Mouse (Mus musculus) limb, embryonic 11.5 days (tissue): ENCODE data around the gene 4930432K21Rik. TPM values are rescaled to one million over a fixed set of nuclear protein-coding genes. Genes with fewer than 3 reads are reported as not detected.

ENCODE experiments used
- ATAC-seq: fragments of 200-750 bp; cut with Nextera tagmentation; 2 replicates; pipeline ENCODE4 v1.8.0; 2017; ENCODE audit warnings: low read depth; ENCODE audit not compliant: insufficient number of reproducible peaks, low FRiP score, low TSS enrichment
- DNase-seq: peaks from one replicate; pipeline ENCODE4 v3.0.0-alpha.2; 2015; ENCODE audit warnings: low spot score
- H3K27ac ChIP-seq: fragments of 300-500 bp; sonication (generic); replicated peaks from 2 replicates; pipeline ENCODE4 v1.5.1; 2014; ENCODE audit warnings: low read depth, mild to moderate bottlenecking, low read length
- H3K27me3 ChIP-seq: fragments of 300-500 bp; sonication (generic); 2 replicates; pipeline ENCODE4 v1.6.1; 2014; ENCODE audit warnings: mild to moderate bottlenecking, low read length, mixed read lengths; ENCODE audit not compliant: control insufficient read depth, insufficient read depth
- H3K36me3 ChIP-seq: fragments of 300-500 bp; sonication (generic); 2 replicates; pipeline ENCODE4 v1.6.1; 2014; ENCODE audit warnings: mild to moderate bottlenecking, low read length, moderate library complexity, mixed read lengths; ENCODE audit not compliant: control insufficient read depth, insufficient read depth
- H3K4me1 ChIP-seq: fragments of 300-500 bp; sonication (generic); 2 replicates; pipeline ENCODE4 v1.6.1; 2014; ENCODE audit warnings: low read length, mixed read lengths; ENCODE audit not compliant: control insufficient read depth, insufficient read depth
- H3K4me2 ChIP-seq: fragments of 300-500 bp; sonication (generic); 2 replicates; pipeline ENCODE4 v1.6.1; 2014; ENCODE audit warnings: low read depth, mild to moderate bottlenecking, moderate library complexity; ENCODE audit not compliant: severe bottlenecking
- H3K4me3 ChIP-seq: fragments of 300-500 bp; sonication (generic); 2 replicates; pipeline ENCODE4 v1.5.1; 2014; ENCODE audit warnings: low read depth, low read length
- H3K9ac ChIP-seq: fragments of 300-500 bp; sonication (generic); 2 replicates; pipeline ENCODE4 v1.6.1; 2014; ENCODE audit warnings: mild to moderate bottlenecking, low read length
- H3K9me3 ChIP-seq: fragments of 300-500 bp; sonication (generic); 2 replicates; pipeline ENCODE4 v1.6.1; 2016; ENCODE audit warnings: low read length; ENCODE audit not compliant: control insufficient read depth
- WGBS: fragments of 180-500 bp; shearing (Covaris S2); extraction: QIAGEN DNeasy Blood & Tissue Kit; methylation state at CpG from one replicate; pipeline ENCODE4 v1.1.7; 2014; 5-methylcytosine and 5-hydroxymethylcytosine counted together
- polyA plus RNA-seq: library from polyadenylated mRNA; unstranded; fragments of >200 nt; fragmentation: Nextera tagmentation; extraction: Ambion mirVana; gene quantifications from 2 replicates; pipeline ENCODE4 v1.2.1, GENCODE M21; 2014

Gene 4930432K21Rik
- polyA plus RNA-seq, 1 experiment from 2014 or later = 0.61 TPM

GRCm38 (mm10) chr8:84167696-84168095 is 19.9 kb downstream of the 4930432K21Rik start:
- Histone ChIP-seq H3K4me1 (no peaks in the 10 kb centered on the region), H3K27ac (no peak overlapping the region), H3K27me3 (no peaks in the 10 kb centered on the region), H3K9me3 (no peaks in the 10 kb centered on the region), H3K4me3 (no peak overlapping the region), H3K36me3 (peaks cover 6% of the 10 kb centered on the region; the same call in 1 of the 2 replicates), H3K4me2 (no peak overlapping the region), H3K9ac (no peak overlapping the region)
- DNase-seq = no peak
- 92% methylated on average over 2 of the region's 2 CpGs for WGBS
- no peak for ATAC-seq

GRCm38 (mm10) chr8:84170096-84170495 is 22.3 kb downstream of the 4930432K21Rik start:
- H3K4me2 ChIP-seq = no peak overlapping the region
- H3K9me3 ChIP-seq = no peaks in the 10 kb centered on the region
- no peak overlapping the region for H3K9ac ChIP-seq
- no peak overlapping the region for H3K27ac ChIP-seq
- 94% methylated on average over 5 of the region's 5 CpGs for WGBS
- no peak for DNase-seq
- H3K4me1 ChIP-seq = no peaks in the 10 kb centered on the region
- peaks cover 10% of the 10 kb centered on the region for H3K36me3 ChIP-seq
- no peak for ATAC-seq
- H3K4me3 ChIP-seq = no peak overlapping the region
- H3K27me3 ChIP-seq = no peaks in the 10 kb centered on the region

- DNase-seq (no peak), ATAC-seq (no peak)
- Histone ChIP-seq H3K9ac (no peak overlapping the region), H3K4me2 (no peak overlapping the region), H3K27me3 (no peaks in the 10 kb centered on the region), H3K9me3 (no peaks in the 10 kb centered on the region), H3K27ac (no peak overlapping the region; the same call in 1 of the 2 replicates), H3K4me3 (no peak overlapping the region), H3K36me3 (peaks cover 17% of the 10 kb centered on the region), H3K4me1 (0 out of 2 replicates have a peak, but pooled peaks cover 5% of the 10 kb centered on the region)
- 82% methylated on average over 6 of the region's 6 CpGs for WGBS
These were observed 26.0 kb downstream of the 4930432K21Rik start for GRCm38 (mm10) chr8:84173861-84174260.

- H3K9me3 ChIP-seq = no peaks in the 10 kb centered on the region
- H3K4me2 ChIP-seq = no peak overlapping the region
- H3K9ac ChIP-seq = peak overlapping the region; percentile 17; the same call in 1 of the 2 replicates
- no peaks in the 10 kb centered on the region for H3K27me3 ChIP-seq
- 21% methylated on average over 3 of the region's 3 CpGs for WGBS
- H3K4me1 ChIP-seq = peaks cover 28% of the 10 kb centered on the region
- peaks cover 16% of the 10 kb centered on the region for H3K36me3 ChIP-seq
- DNase-seq (no peak), ATAC-seq (no peak)
- H3K27ac ChIP-seq = no peak overlapping the region
- H3K4me3 ChIP-seq = no peak overlapping the region
These were observed 28.7 kb downstream of the 4930432K21Rik start for GRCm38 (mm10) chr8:84176560-84176959.

- H3K4me2 ChIP-seq = no peak overlapping the region
- H3K36me3 ChIP-seq = peaks cover 12% of the 10 kb centered on the region
- DNase-seq (no peak), ATAC-seq (no peak)
- H3K9ac ChIP-seq = no peak overlapping the region
- no peak overlapping the region for H3K27ac ChIP-seq
- H3K4me3 ChIP-seq = no peak overlapping the region
- 87% methylated on average over 3 of the region's 3 CpGs for WGBS
- peaks cover 31% of the 10 kb centered on the region for H3K4me1 ChIP-seq
- no peaks in the 10 kb centered on the region for H3K27me3 ChIP-seq
- H3K9me3 ChIP-seq = no peaks in the 10 kb centered on the region
These were observed 29.6 kb downstream of the 4930432K21Rik start for GRCm38 (mm10) chr8:84177405-84177804.

- H3K4me3 ChIP-seq = no peak overlapping the region
- ATAC-seq (no peak), DNase-seq (no peak)
- no peak overlapping the region for H3K9ac ChIP-seq
- 85% methylated on average over 8 of the region's 8 CpGs for WGBS
- H3K27ac ChIP-seq = no peak overlapping the region
- H3K4me2 ChIP-seq = no peak overlapping the region
- H3K9me3 ChIP-seq = no peaks in the 10 kb centered on the region
- H3K36me3 ChIP-seq = peaks cover 10% of the 10 kb centered on the region
- no peaks in the 10 kb centered on the region for H3K27me3 ChIP-seq
- H3K4me1 ChIP-seq = peaks cover 36% of the 10 kb centered on the region
These were observed 30.8 kb downstream of the 4930432K21Rik start for GRCm38 (mm10) chr8:84178592-84178991.

GRCm38 (mm10) chr8:84179946-84180345 is 32.1 kb downstream of the 4930432K21Rik start:
- no peaks in the 10 kb centered on the region for H3K9me3 ChIP-seq
- no peaks in the 10 kb centered on the region for H3K27me3 ChIP-seq
- H3K4me1 ChIP-seq = peaks cover 42% of the 10 kb centered on the region
- H3K4me2 ChIP-seq = peak overlapping the region; percentile 62
- DNase-seq (no peak), ATAC-seq (no peak)
- peak overlapping the region; percentile 92 for H3K27ac ChIP-seq
- 6% methylated on average over 4 of the region's 4 CpGs for WGBS
- H3K9ac ChIP-seq = peak overlapping the region; percentile 69
- H3K4me3 ChIP-seq = peak overlapping the region; percentile 27
- peaks cover 8% of the 10 kb centered on the region for H3K36me3 ChIP-seq

- peak overlapping the region; percentile 27 for H3K4me3 ChIP-seq
These were observed 32.8 kb downstream of the 4930432K21Rik start for GRCm38 (mm10) chr8:84180530-84181190.

More at GRCm38 (mm10) chr8:84180530-84181190, 32.8 kb downstream of the 4930432K21Rik start:
- Histone ChIP-seq H3K9ac (peak overlapping the region; percentile 69), H3K4me1 (peaks cover 42% of the 10 kb centered on the region), H3K36me3 (peaks cover 6% of the 10 kb centered on the region), H3K9me3 (no peaks in the 10 kb centered on the region), H3K27ac (peak overlapping the region; percentile 92), H3K27me3 (no peaks in the 10 kb centered on the region), H3K4me2 (peak overlapping the region; percentile 62)
- under 1% methylated on average over 16 of the region's 16 CpGs for WGBS
- DNase-seq = peak; percentile 85
- peak; percentile 61 for ATAC-seq
